Mouse (Mus musculus) stomach, embryonic 16.5 days (tissue): ENCODE data around the gene Drosha. TPM values are rescaled to one million over a fixed set of nuclear protein-coding genes. Genes with fewer than 3 reads are reported as not detected.

Experiments
- ATAC-seq: fragments of 200-750 bp; cut with Nextera tagmentation; 2 replicates; pipeline ENCODE4 v1.8.0; 2017; ENCODE audit warnings: moderate number of reproducible peaks, moderate TSS enrichment; ENCODE audit not compliant: insufficient read depth, low FRiP score
- H3K27ac ChIP-seq: fragments of 300-500 bp; sonication (generic); 2 replicates; pipeline ENCODE4 v1.5.1; 2014; ENCODE audit warnings: low read length
- H3K27me3 ChIP-seq: fragments of 300-500 bp; sonication (generic); 2 replicates; pipeline ENCODE4 v1.6.1; 2014; ENCODE audit warnings: low read length, control low read depth, mixed read lengths; ENCODE audit not compliant: control insufficient read depth, insufficient read depth
- H3K36me3 ChIP-seq: fragments of 300-500 bp; sonication (generic); 2 replicates; pipeline ENCODE4 v1.6.1; 2014; ENCODE audit warnings: low read length; ENCODE audit not compliant: control insufficient read depth, insufficient read depth
- H3K4me1 ChIP-seq: fragments of 300-500 bp; sonication (generic); 2 replicates; pipeline ENCODE4 v1.6.1; 2014; ENCODE audit warnings: low read length, control low read depth, mixed read lengths; ENCODE audit not compliant: control insufficient read depth, insufficient read depth
- H3K4me2 ChIP-seq: fragments of 300-500 bp; sonication (generic); 2 replicates; pipeline ENCODE4 v1.6.1; 2014; ENCODE audit warnings: low read depth, low read length, mixed read lengths
- H3K4me3 ChIP-seq: fragments of 300-500 bp; sonication (generic); replicated peaks from 2 replicates; pipeline ENCODE4 v1.5.1; 2014; ENCODE audit warnings: mild to moderate bottlenecking, low read length
- H3K9ac ChIP-seq: fragments of 300-500 bp; sonication (generic); 2 replicates; pipeline ENCODE4 v1.6.1; 2014; ENCODE audit warnings: low read length
- H3K9me3 ChIP-seq: fragments of 300-500 bp; sonication (generic); replicated peaks from 2 replicates; pipeline ENCODE4 v1.6.1; 2016; ENCODE audit warnings: low read length, control low read depth; ENCODE audit not compliant: control insufficient read depth
- WGBS: fragments of 180-500 bp; shearing (Covaris S2); extraction: QIAGEN DNeasy Blood & Tissue Kit; methylation state at CpG from one replicate; pipeline ENCODE4 v1.1.7; 2014; 5-methylcytosine and 5-hydroxymethylcytosine counted together
- polyA plus RNA-seq: library from polyadenylated mRNA; unstranded; fragments of >200 nt; fragmentation: Nextera tagmentation; extraction: Ambion mirVana; gene quantifications from 2 replicates; pipeline ENCODE4 v1.2.1, GENCODE M21; 2015

The Drosha gene
- polyA plus RNA-seq, result 29.2 and 30.2 TPM in 2 replicates

DNA sequence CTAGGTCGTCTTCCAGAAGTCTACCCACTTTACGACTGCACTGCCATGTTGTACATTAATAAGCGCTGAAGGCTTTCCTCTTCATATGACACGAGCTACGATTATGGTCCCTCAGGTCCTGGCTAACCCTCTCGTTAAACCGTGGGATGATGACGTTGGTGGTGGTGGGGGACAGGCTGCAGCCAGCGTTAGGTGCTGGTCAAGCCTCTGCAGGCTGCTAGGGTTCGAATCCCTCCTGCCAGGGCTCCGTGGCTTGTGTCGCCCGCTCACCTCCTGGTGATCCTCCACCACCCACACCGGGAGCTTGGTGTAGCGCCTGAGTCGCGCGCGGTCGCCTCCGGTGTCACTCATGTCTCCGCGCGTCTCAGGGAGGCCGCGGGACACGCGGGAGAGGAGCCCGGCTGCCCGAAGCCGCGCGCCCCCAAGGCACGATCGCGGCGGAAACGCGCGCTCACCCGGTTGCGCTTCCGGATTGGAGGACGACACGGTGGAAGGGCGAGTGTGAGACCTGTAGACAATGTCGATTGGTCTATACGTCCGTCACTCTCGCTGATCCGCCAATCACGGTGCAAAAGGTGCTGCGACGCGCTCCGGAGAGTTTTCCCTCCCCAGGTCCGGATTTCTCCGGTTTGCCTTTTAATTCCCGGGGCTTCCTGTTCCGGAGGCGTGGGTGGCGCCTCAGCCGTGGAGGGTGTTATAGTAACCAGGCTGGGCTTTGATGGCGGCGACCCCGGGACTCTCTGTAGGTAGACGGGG is at the start of gene Drosha, which contains the start of gene 6030458C11Rik:
Drosha (plus strand) TSS at position 619 of the 756 bp plus-strand sequence.
6030458C11Rik (minus strand) TSS at position 453 of the 756 bp plus-strand sequence.
- Histone ChIP-seq H3K27ac (peak within 1 kb of the TSS; percentile 70), H3K4me1 (peaks cover 16% of the 10 kb centered on the region; the same call in 1 of the 2 replicates), H3K9me3 (no peaks in the 10 kb centered on the region), H3K4me3 (peak within 1 kb of the TSS; percentile 80), H3K9ac (peak within 1 kb of the TSS; percentile 97), H3K4me2 (peak within 1 kb of the TSS; percentile 90), H3K36me3 (peaks cover 15% of the 10 kb centered on the region), H3K27me3 (no peaks in the 10 kb centered on the region)
- ATAC-seq, result peak; percentile 100
- WGBS, result under 1% methylated on average over 67 of the region's 67 CpGs

- Histone ChIP-seq H3K9ac (no peak overlapping the region), H3K4me3 (no peak overlapping the region), H3K27me3 (no peaks in the 10 kb centered on the region), H3K4me1 (no peaks in the 10 kb centered on the region), H3K9me3 (peaks cover 6% of the 10 kb centered on the region; the same call in 1 of the 2 replicates), H3K27ac (no peak overlapping the region), H3K36me3 (no peaks in the 10 kb centered on the region), H3K4me2 (no peak overlapping the region)
- no peak for ATAC-seq
- WGBS, result 75% methylated on average over 6 of the region's 6 CpGs
Measured at GRCm38 (mm10) chr15:12781296-12781695, 43.3 kb upstream of the Drosha start.

GRCm38 (mm10) chr15:12781729-12782326 is 42.8 kb upstream of the Drosha start:
- no peak overlapping the region for H3K4me3 ChIP-seq
- no peaks in the 10 kb centered on the region for H3K27me3 ChIP-seq
- H3K4me1 ChIP-seq, result no peaks in the 10 kb centered on the region
- no peaks in the 10 kb centered on the region for H3K36me3 ChIP-seq
- no peak for ATAC-seq
- no peak overlapping the region for H3K27ac ChIP-seq
- H3K4me2 ChIP-seq, result no peak overlapping the region
- WGBS, result 55% methylated on average over 11 of the region's 16 CpGs
- no peak overlapping the region for H3K9ac ChIP-seq
- peaks cover 3% of the 10 kb centered on the region; the same call in 1 of the 2 replicates for H3K9me3 ChIP-seq

- no peak for ATAC-seq
- Histone ChIP-seq H3K27ac (no peak overlapping the region), H3K9me3 (no peaks in the 10 kb centered on the region), H3K4me3 (no peak overlapping the region), H3K9ac (no peak overlapping the region), H3K36me3 (no peaks in the 10 kb centered on the region), H3K4me2 (no peak overlapping the region), H3K4me1 (0 out of 2 replicates have a peak, but pooled peaks cover 8% of the 10 kb centered on the region), H3K27me3 (no peaks in the 10 kb centered on the region)
- 84% methylated on average over 5 of the region's 5 CpGs for WGBS
Measured at GRCm38 (mm10) chr15:12788536-12788935, 36.1 kb upstream of the Drosha start.

DNA sequence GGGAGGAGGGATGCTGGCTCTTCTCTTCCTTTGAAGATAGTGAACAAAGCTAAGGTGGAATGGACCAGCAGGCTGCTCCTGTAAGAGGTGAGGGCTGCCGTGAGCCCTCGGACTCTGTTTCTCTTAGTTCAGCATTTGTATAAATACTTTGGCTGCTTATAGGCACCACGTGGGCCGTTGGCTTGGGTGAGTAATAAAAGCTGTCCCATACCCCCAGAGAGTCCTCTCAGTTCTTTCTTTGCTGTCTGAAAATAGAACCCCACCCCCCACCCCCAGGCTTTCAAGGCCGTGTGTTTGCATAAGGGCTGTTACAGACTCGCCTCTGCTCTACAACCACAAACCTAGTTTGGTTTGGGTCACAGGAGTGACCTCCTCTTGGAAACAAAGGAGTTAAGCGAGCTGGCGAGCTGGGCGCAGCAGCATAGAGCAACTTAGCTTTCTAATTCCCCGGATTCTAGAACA is 35.2 kb upstream of the Drosha start:
- Histone ChIP-seq H3K4me1 (0 out of 2 replicates have a peak, but pooled peaks cover 8% of the 10 kb centered on the region), H3K4me3 (no peak overlapping the region; the same call in 1 of the 2 replicates), H3K36me3 (no peaks in the 10 kb centered on the region), H3K27ac (peak overlapping the region; percentile 44; the same call in 1 of the 2 replicates), H3K9me3 (no peaks in the 10 kb centered on the region), H3K27me3 (no peaks in the 10 kb centered on the region), H3K4me2 (peak overlapping the region; percentile 45), H3K9ac (peak overlapping the region; percentile 54)
- WGBS, result 11% methylated on average over 10 of the region's 10 CpGs
- peak; percentile 87 for ATAC-seq

- WGBS, result 73% methylated on average over 6 of the region's 6 CpGs
- H3K9ac ChIP-seq, result no peak overlapping the region
Measured at GRCm38 (mm10) chr15:12794311-12794710, 30.3 kb upstream of the Drosha start.

DNA sequence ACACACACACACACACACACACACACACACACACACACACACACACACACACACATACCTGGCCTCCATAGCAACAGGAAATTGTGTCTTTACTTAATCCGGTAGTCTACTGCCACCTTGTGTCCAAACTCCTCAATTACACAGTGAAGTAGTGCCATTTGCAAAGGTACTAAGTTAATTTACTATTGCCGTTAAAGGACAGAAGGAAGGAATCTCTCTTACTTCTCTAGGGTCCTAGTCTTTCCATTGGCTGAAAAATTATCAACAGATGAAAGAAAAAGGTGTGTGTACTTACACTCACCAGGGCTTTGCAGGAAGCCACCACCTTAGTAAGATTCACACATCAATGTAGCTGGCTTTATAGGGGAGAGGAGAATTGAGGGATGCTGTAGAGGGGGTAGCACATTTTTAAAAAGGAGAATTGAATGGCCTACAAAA is 29.1 kb upstream of the Drosha start:
- Histone ChIP-seq H3K4me1 (no peaks in the 10 kb centered on the region), H3K9me3 (no peaks in the 10 kb centered on the region), H3K27me3 (no peaks in the 10 kb centered on the region), H3K36me3 (no peaks in the 10 kb centered on the region), H3K4me2 (no peak overlapping the region), H3K4me3 (no peak overlapping the region), H3K9ac (no peak overlapping the region), H3K27ac (no peak overlapping the region)
- no peak for ATAC-seq
- 3% methylated on average over 2 of the region's 2 CpGs for WGBS

More at GRCm38 (mm10) chr15:12794311-12794710, 30.3 kb upstream of the Drosha start:
- no peak for ATAC-seq
- Histone ChIP-seq H3K27ac (no peak overlapping the region), H3K4me3 (no peak overlapping the region), H3K4me1 (0 out of 2 replicates have a peak, but pooled peaks cover 6% of the 10 kb centered on the region), H3K9me3 (no peaks in the 10 kb centered on the region), H3K4me2 (no peak overlapping the region), H3K36me3 (no peaks in the 10 kb centered on the region), H3K27me3 (no peaks in the 10 kb centered on the region)

DNA sequence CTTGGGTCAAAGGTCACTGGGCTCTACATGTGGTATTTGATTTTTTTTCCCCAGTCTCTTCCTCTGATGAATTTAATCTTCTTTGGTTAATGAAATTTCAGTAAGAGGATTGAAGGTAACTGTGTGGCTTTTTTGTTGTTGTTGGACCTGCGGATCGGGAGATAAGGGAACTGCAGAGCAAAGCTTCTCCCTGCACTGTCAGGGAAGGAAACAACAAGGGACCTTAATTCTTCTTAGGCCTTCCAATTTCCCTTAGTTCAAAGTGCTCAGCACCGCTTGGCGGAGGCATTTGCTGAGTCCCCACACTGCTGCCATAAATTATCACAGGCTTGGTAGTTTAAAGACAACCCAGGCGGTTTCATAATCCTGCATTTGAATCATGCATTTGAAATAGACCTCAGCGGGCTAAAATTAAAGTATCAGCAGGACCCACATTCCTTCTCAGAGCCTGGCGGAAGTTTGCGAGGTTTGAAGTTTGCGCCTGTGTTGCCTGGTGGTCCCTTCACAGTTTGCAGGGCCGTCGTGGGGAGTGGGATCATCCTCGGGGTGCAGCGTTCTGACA is 28.6 kb upstream of the Drosha start:
- H3K4me1 ChIP-seq, result no peaks in the 10 kb centered on the region
- ATAC-seq, result no peak
- H3K27me3 ChIP-seq, result no peaks in the 10 kb centered on the region
- no peak overlapping the region for H3K9ac ChIP-seq
- no peak overlapping the region for H3K27ac ChIP-seq
- no peak overlapping the region for H3K4me2 ChIP-seq
- H3K4me3 ChIP-seq, result no peak overlapping the region
- no peaks in the 10 kb centered on the region for H3K9me3 ChIP-seq
- H3K36me3 ChIP-seq, result no peaks in the 10 kb centered on the region
- WGBS, result 53% methylated on average over 13 of the region's 13 CpGs

- Histone ChIP-seq H3K4me2 (no peak overlapping the region), H3K27me3 (no peaks in the 10 kb centered on the region), H3K4me1 (no peaks in the 10 kb centered on the region), H3K36me3 (no peaks in the 10 kb centered on the region), H3K9me3 (no peaks in the 10 kb centered on the region), H3K9ac (no peak overlapping the region), H3K27ac (no peak overlapping the region), H3K4me3 (no peak overlapping the region)
- ATAC-seq, result no peak
- 61% methylated on average over 6 of the region's 6 CpGs for WGBS
Measured at GRCm38 (mm10) chr15:12798043-12798442, 26.6 kb upstream of the Drosha start.
